ENCODE assay signal across 31 mouse cellular contexts in genomic region chr2:129087520-129087919, GRCm38 (mm10). TPM values are rescaled to one million over a fixed set of nuclear protein-coding genes. Genes with fewer than 3 reads are reported as not detected.
"Had no signal": no experiment of that assay in that cellular context is flagged by ENCODE, and none has a peak within 500 bp of the region (broad histone marks: within the 10 kb centered on the region; RNA-seq: fewer than 3 reads in every experiment).

No protein-coding gene starts in this region.

- H3K9ac ChIP-seq: forebrain, postnatal 0 days; heart, embryonic 13.5 days; heart, embryonic 15.5 days; hindbrain, embryonic 12.5 days; hindbrain, embryonic 14.5 days; intestine, embryonic 15.5 days; limb, embryonic 12.5 days had no signal

- H3K9me3 ChIP-seq: heart, embryonic 15.5 days; hindbrain, embryonic 12.5 days; intestine, embryonic 15.5 days; limb, embryonic 10.5 days; limb, embryonic 12.5 days had no signal

- H3K4me2 ChIP-seq: heart, embryonic 11.5 days; heart, embryonic 13.5 days; heart, embryonic 15.5 days; hindbrain, embryonic 12.5 days; hindbrain, embryonic 14.5 days; intestine, embryonic 15.5 days; limb, embryonic 12.5 days had no signal

- H3K4me1 ChIP-seq: hindbrain, embryonic 10.5 days; hindbrain, embryonic 12.5 days; intestine, embryonic 15.5 days; limb, embryonic 10.5 days; limb, embryonic 12.5 days had no signal

- H3K4me3 ChIP-seq: heart, adult 2 months; heart, embryonic 13.5 days; heart, embryonic 15.5 days; hindbrain, embryonic 10.5 days; hindbrain, embryonic 12.5 days; intestine, embryonic 15.5 days; layer of hippocampus, adult 2 months; left cerebral cortex, adult 2 months; limb, embryonic 10.5 days; limb, embryonic 12.5 days had no signal

- DNase-seq: forebrain, postnatal 0 days; gastrocnemius, postnatal 14 days; gastrocnemius, postnatal 36 days; heart, adult 2 months; heart, postnatal 14 days; heart, postnatal 36 days; kidney, adult 18-20 months; kidney, adult 8-10 months; kidney, postnatal 10 days; kidney, postnatal 25 days; kidney, postnatal 4 days had no signal

- H3K27ac ChIP-seq: heart, adult 2 months; heart, embryonic 13.5 days; heart, embryonic 15.5 days; hindbrain, embryonic 10.5 days; hindbrain, embryonic 12.5 days; hindbrain, embryonic 14.5 days; intestine, embryonic 15.5 days; layer of hippocampus, adult 2 months; left cerebral cortex, adult 2 months; limb, embryonic 10.5 days; limb, embryonic 12.5 days had no signal

- ATAC-seq: forebrain, postnatal 0 days; hindbrain, embryonic 16.5 days; inflammation-experienced regulatory T-cells, adult 6 months; intestine, embryonic 15.5 days; intestine, postnatal 0 days had no signal

- H3K27me3 ChIP-seq: heart, embryonic 13.5 days; heart, embryonic 15.5 days; hindbrain, embryonic 12.5 days; intestine, embryonic 15.5 days; limb, embryonic 12.5 days had no signal

RNA-seq across cellular contexts. Expression of gene Vinac1, which starts 39.5 kb away (rescaled TPM):
- total RNA-seq: gastrocnemius, adult 18-20 months; gastrocnemius, adult 8-10 months; gastrocnemius, postnatal 36 days; heart, adult 2 months; heart, postnatal 14 days; heart, postnatal 36 days; layer of hippocampus, postnatal 25 days had no signal
- polyA plus RNA-seq: heart, embryonic 11.5 days; heart, postnatal 0 days; intestine, postnatal 0 days; kidney, embryonic 14.5 days; kidney, embryonic 16.5 days; limb, embryonic 10.5 days had no signal
